Mouse (Mus musculus) neural tube, embryonic 13.5 days (tissue): ENCODE data around the gene Tnni3k. TPM values are rescaled to one million over a fixed set of nuclear protein-coding genes. Genes with fewer than 3 reads are reported as not detected.
A peak's percentile ranks its signal among the peaks of the same experiment; 100 is the strongest.

Experiments
- ATAC-seq: fragments of 200-750 bp; cut with Nextera tagmentation; 2 replicates; pipeline ENCODE4 v1.8.0; 2017; ENCODE audit warnings: low read depth, mild to moderate bottlenecking, moderate TSS enrichment, moderate library complexity
- H3K27ac ChIP-seq: fragments of 300-500 bp; sonication (generic); replicated peaks from 2 replicates; pipeline ENCODE4 v1.5.1; 2015; ENCODE audit warnings: moderate library complexity, mild to moderate bottlenecking, inconsistent platforms
- H3K27me3 ChIP-seq: fragments of 300-500 bp; sonication (generic); 2 replicates; pipeline ENCODE4 v1.6.1; 2015; ENCODE audit warnings: mild to moderate bottlenecking, inconsistent platforms
- H3K36me3 ChIP-seq: fragments of 300-500 bp; sonication (generic); 2 replicates; pipeline ENCODE4 v1.6.1; 2015; ENCODE audit warnings: mild to moderate bottlenecking, inconsistent platforms
- H3K4me1 ChIP-seq: fragments of 300-500 bp; sonication (generic); replicated peaks from 2 replicates; pipeline ENCODE4 v1.6.1; 2015; ENCODE audit warnings: inconsistent platforms
- H3K4me2 ChIP-seq: fragments of 300-500 bp; sonication (generic); 2 replicates; pipeline ENCODE4 v1.6.1; 2015; ENCODE audit warnings: inconsistent platforms, mild to moderate bottlenecking, moderate library complexity
- H3K4me3 ChIP-seq: fragments of 300-500 bp; sonication (generic); 2 replicates; pipeline ENCODE4 v1.5.1; 2015; ENCODE audit warnings: mild to moderate bottlenecking, inconsistent platforms
- H3K9ac ChIP-seq: fragments of 300-500 bp; sonication (generic); 2 replicates; pipeline ENCODE4 v1.6.1; 2015; ENCODE audit warnings: moderate library complexity, mild to moderate bottlenecking, inconsistent platforms
- H3K9me3 ChIP-seq: fragments of 300-500 bp; sonication (generic); 2 replicates; pipeline ENCODE4 v1.6.1; 2016; ENCODE audit warnings: inconsistent platforms
- WGBS: fragments of 180-500 bp; shearing (Covaris S2); methylation state at CpG from one replicate; pipeline ENCODE4 v1.1.7; 2015; 5-methylcytosine and 5-hydroxymethylcytosine counted together
- polyA plus RNA-seq: library from polyadenylated mRNA; unstranded; fragments of >200 nt; fragmentation: Nextera tagmentation; extraction: Ambion mirVana; gene quantifications from 2 replicates; pipeline ENCODE4 v1.2.1, GENCODE M21; 2015

The Tnni3k gene
- polyA plus RNA-seq, 1 experiment from 2014 or later = not detected

DNA sequence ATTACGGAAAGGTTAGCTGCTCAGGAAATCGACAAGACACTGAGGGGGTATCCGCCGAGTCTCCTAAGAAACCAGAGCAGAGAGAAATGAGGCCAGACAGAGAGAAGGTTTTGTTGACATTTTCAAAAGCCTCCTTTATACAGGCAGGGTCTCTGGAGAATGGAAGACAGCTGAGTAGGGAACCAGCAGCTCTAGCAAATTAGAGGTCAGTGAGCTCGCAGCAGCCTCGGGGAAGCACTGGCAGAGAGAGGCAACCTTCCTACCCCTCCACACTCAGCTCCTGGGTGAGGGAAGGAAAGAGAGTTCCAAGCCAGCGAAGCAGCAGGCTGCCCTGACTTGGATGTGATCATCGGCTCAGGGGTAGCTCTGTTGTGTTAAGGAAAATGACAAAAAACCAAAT, 127.5 kb downstream of the Tnni3k start:
- no peak overlapping the region for H3K4me2 ChIP-seq
- H3K27me3 ChIP-seq = no peaks in the 10 kb centered on the region
- no peak overlapping the region for H3K4me3 ChIP-seq
- 0 out of 2 replicates have a peak, but pooled peaks cover 4% of the 10 kb centered on the region for H3K4me1 ChIP-seq
- no peak for ATAC-seq
- H3K27ac ChIP-seq = no peak overlapping the region
- no peak overlapping the region for H3K9ac ChIP-seq
- WGBS = 61% methylated on average over 8 of the region's 8 CpGs
- H3K36me3 ChIP-seq = no peaks in the 10 kb centered on the region
- no peaks in the 10 kb centered on the region for H3K9me3 ChIP-seq

DNA sequence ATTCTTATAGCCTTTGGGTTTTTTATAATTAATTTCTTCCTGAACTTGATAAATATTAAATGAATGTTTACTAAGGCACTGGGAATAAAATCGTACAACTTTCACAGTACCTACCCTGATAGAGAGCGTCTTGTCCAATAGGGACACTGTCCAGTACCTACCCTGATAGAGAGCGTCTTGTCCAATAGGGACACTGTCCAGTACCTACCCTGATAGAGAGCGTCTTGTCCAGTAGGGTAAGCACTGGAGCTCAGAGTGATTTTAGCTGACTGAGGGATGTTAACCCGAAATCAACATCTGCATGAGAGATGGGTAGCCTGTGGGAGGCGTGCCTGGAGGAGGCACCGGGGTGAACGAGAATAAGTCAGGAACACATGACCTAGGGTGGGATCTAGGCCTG, 130.3 kb downstream of the Tnni3k start:
- H3K36me3 ChIP-seq = no peaks in the 10 kb centered on the region
- H3K27me3 ChIP-seq = no peaks in the 10 kb centered on the region
- H3K27ac ChIP-seq = no peak overlapping the region
- no peaks in the 10 kb centered on the region for H3K9me3 ChIP-seq
- H3K4me3 ChIP-seq = no peak overlapping the region
- no peak for ATAC-seq
- H3K4me1 ChIP-seq = 0 out of 2 replicates have a peak, but pooled peaks cover 4% of the 10 kb centered on the region
- no peak overlapping the region for H3K9ac ChIP-seq
- 92% methylated on average over 8 of the region's 8 CpGs for WGBS
- H3K4me2 ChIP-seq = no peak overlapping the region

DNA sequence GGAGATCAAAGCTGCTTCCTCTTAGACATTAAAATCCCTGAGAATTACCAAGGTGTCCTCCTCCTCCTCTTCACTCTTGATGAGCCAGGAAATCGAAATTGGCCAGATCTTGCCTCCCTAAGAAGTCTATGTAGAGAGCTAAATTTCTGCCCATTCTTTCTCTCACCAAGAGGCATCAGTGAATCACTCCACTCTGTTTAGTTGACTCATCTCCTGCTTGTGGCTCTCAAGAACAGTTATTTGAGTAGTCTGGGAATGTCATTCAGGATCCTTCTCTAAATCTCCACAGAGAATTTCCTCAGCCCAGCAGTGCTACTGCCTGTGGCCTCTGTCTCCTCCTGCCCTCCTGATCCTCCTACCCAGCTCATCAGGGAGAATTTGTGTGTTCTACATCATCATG, 139.6 kb downstream of the Tnni3k start:
- Histone ChIP-seq H3K4me2 (no peak overlapping the region), H3K36me3 (no peaks in the 10 kb centered on the region), H3K4me3 (no peak overlapping the region), H3K9ac (no peak overlapping the region), H3K4me1 (no peaks in the 10 kb centered on the region), H3K27me3 (no peaks in the 10 kb centered on the region), H3K27ac (no peak overlapping the region), H3K9me3 (no peaks in the 10 kb centered on the region)
- ATAC-seq = no peak
- 76% methylated on average over 1 of the region's 1 CpGs for WGBS

DNA sequence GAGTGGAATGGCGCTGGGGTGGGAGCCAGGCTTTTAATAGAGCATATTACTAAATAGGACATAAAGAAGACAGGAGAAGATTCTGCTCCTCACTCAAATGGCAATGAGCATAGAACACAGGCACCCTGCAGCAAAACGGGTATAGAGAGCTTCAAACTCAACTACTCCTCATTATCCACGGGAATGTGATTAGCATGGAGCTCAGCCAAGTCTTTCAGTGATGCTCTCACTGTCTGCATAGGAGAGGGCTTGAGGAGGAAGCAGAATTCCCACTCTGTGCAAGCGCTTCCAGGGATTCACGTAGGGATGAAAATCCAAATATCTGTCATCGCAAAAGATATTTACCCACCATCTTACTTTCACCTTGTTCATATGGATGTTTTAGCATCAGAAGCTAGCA, 141.6 kb downstream of the Tnni3k start:
- H3K9ac ChIP-seq = no peak overlapping the region
- no peak for ATAC-seq
- no peak overlapping the region for H3K4me2 ChIP-seq
- H3K9me3 ChIP-seq = no peaks in the 10 kb centered on the region
- H3K36me3 ChIP-seq = no peaks in the 10 kb centered on the region
- no peak overlapping the region for H3K4me3 ChIP-seq
- no peak overlapping the region for H3K27ac ChIP-seq
- WGBS = 76% methylated on average over 6 of the region's 6 CpGs
- H3K27me3 ChIP-seq = no peaks in the 10 kb centered on the region
- no peaks in the 10 kb centered on the region for H3K4me1 ChIP-seq

DNA sequence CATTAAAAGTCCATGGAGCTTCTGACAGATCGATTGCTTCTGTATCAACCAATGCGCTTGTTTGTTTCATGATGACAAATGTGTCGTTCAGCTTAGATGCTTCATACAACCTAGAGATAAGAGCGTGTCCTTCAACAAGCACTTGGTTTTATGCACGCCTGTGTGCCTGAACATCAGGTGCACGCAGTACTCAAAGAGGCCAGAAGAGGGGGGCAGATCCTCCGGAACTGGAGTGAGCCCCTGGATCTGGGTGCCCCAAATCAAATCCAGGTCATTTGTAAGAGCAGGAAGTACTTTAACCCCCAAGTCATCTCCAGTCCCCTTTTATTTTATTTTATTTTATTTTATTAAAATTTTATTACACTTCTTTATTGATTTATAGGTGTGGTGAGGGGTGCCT, 158.5 kb downstream of the Tnni3k start:
- 80% methylated on average over 7 of the region's 7 CpGs for WGBS
- no peaks in the 10 kb centered on the region for H3K27me3 ChIP-seq
- H3K4me2 ChIP-seq = no peak overlapping the region
- no peak overlapping the region for H3K27ac ChIP-seq
- no peak overlapping the region for H3K4me3 ChIP-seq
- ATAC-seq = no peak
- H3K9me3 ChIP-seq = no peaks in the 10 kb centered on the region
- H3K4me1 ChIP-seq = no peaks in the 10 kb centered on the region
- no peaks in the 10 kb centered on the region for H3K36me3 ChIP-seq
- no peak overlapping the region for H3K9ac ChIP-seq

DNA sequence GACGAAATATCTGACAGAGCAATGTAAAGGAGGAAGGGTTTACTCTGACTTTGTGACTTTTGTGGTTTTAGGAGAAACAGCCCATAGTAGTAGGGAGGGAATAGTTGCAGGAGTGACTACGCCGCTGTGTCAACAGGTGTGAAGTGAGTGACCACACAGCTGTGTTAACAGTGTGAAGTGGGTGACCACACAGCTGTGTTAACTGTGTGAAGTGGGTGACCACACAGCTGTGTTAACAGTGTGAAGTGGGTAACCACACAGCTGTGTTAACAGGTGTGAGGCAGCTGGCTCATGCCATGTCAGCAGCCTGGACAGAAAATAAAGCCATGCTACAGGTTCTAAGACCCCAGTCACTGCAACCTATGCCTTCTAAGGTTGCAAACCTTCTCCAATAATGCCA, 162.0 kb downstream of the Tnni3k start:
- 84% methylated on average over 3 of the region's 3 CpGs for WGBS
- H3K9ac ChIP-seq = no peak overlapping the region
- no peak overlapping the region for H3K4me3 ChIP-seq
- H3K27me3 ChIP-seq = no peaks in the 10 kb centered on the region
- H3K4me2 ChIP-seq = no peak overlapping the region
- H3K36me3 ChIP-seq = no peaks in the 10 kb centered on the region
- no peaks in the 10 kb centered on the region for H3K9me3 ChIP-seq
- H3K27ac ChIP-seq = no peak overlapping the region
- no peak for ATAC-seq
- no peaks in the 10 kb centered on the region for H3K4me1 ChIP-seq

DNA sequence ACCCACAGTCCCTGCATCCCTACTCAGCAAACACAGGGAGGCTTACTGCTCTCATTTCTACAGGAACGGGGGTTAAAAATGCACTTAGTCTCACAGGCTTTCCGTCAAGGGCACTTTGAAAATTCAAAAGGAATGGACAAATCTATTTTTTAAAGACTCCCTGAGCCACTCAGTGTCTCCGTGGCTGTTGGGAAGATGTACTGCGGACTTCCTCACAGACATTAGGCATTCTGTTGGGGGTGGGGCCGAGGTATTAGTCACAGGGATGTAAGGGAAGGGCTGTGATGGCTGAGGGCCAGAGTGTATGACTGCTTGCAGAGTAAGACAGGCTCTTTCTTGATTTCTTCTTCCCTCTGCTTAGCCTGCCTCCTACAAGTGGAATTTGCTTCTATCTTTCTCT, 169.8 kb downstream of the Tnni3k start:
- Histone ChIP-seq H3K9ac (no peak overlapping the region), H3K9me3 (no peaks in the 10 kb centered on the region), H3K4me2 (no peak overlapping the region), H3K4me3 (no peak overlapping the region), H3K4me1 (peaks cover 9% of the 10 kb centered on the region; the same call in 1 of the 2 replicates), H3K36me3 (no peaks in the 10 kb centered on the region), H3K27ac (no peak overlapping the region), H3K27me3 (no peaks in the 10 kb centered on the region)
- peak; percentile 74 for ATAC-seq
- WGBS = 26% methylated on average over 5 of the region's 5 CpGs

DNA sequence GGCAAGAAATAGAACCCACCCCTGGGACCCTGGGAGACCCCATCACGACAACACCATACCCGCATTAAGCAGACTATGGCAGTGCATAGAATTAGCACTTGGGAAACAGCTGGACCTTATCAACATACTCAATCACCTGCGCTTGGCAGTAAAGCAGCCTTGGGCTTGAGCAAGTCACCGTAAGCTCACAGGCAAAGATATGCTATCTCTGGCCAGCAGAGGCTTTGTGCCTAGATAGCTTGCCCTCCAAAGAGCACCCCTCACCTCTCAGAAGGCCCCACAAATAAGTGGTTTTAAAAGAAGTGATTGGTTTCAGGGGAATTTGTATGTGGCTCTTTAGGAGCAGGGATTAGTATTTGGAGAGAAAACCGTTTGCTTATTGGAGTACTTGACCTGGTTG, 170.2 kb downstream of the Tnni3k start:
- 55% methylated on average over 5 of the region's 5 CpGs for WGBS
- no peak; the same call in 1 of the 2 replicates for ATAC-seq

DNA sequence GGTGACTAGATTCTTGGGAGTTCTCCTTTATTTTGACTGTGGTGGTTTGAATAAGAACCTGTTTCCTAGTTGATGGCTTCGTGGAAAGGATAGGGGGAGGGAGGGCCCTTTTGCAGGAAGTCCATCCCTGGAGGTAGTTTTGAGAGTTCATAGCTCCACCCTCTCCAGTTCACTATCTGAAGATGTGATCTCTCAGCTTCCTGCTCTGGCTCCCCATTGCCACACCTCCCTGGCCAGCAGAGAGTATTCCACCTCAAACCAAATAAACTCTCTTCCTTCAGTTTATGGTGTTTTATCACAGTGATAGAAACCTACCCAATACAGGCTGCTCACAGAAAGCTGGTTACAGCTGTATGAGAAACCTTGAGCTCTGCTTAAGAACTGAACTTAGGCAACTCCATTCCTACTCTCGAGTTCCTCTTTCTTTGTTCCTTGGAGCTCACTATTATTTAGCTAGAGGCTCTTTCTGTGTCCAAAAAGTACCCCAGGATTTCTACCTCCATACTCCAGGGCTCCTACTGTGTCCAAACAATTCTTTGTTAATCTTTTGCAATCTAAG, 173.7 kb downstream of the Tnni3k start:
- no peaks in the 10 kb centered on the region for H3K9me3 ChIP-seq
- H3K27me3 ChIP-seq = no peaks in the 10 kb centered on the region
- no peak for ATAC-seq
- no peak overlapping the region for H3K9ac ChIP-seq
- WGBS = 73% methylated on average over 2 of the region's 2 CpGs
- H3K4me3 ChIP-seq = no peak overlapping the region
- no peak overlapping the region for H3K27ac ChIP-seq
- H3K4me1 ChIP-seq = peaks cover 9% of the 10 kb centered on the region; the same call in 1 of the 2 replicates
- H3K36me3 ChIP-seq = no peaks in the 10 kb centered on the region
- H3K4me2 ChIP-seq = no peak overlapping the region

More for the DNA sequence above, 170.2 kb downstream of the Tnni3k start:
- Histone ChIP-seq H3K27me3 (no peaks in the 10 kb centered on the region), H3K4me2 (no peak overlapping the region), H3K9me3 (no peaks in the 10 kb centered on the region), H3K4me3 (no peak overlapping the region), H3K9ac (no peak overlapping the region), H3K27ac (no peak overlapping the region), H3K4me1 (peaks cover 9% of the 10 kb centered on the region; the same call in 1 of the 2 replicates), H3K36me3 (no peaks in the 10 kb centered on the region)

DNA sequence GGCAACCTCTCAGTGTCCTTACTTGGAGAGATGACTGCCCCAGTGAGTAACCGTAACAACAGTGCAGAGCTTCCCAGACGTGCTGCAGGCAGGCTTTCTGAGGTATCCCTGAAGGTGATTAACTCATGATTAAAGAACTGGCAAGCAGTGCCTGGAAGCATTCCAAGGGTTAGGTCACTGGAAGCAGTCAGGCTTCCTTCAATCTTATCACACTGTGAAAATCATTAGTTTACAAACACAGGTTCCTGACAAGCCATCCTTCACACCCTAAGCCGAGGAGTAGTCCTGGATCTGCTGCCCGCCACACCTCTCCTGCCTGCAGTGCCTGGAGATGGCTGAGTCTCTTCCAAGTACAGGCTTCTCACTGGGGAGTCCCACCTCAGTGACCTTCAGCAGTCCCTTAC, 174.7 kb downstream of the Tnni3k start:
- WGBS = 59% methylated on average over 4 of the region's 4 CpGs
- ATAC-seq = no peak; the same call in 1 of the 2 replicates
- no peaks in the 10 kb centered on the region for H3K9me3 ChIP-seq
- H3K27me3 ChIP-seq = no peaks in the 10 kb centered on the region
- H3K4me2 ChIP-seq = no peak overlapping the region
- no peaks in the 10 kb centered on the region for H3K36me3 ChIP-seq
- no peak overlapping the region for H3K4me3 ChIP-seq
- no peak overlapping the region for H3K27ac ChIP-seq
- peaks cover 6% of the 10 kb centered on the region; the same call in 1 of the 2 replicates for H3K4me1 ChIP-seq
- H3K9ac ChIP-seq = no peak overlapping the region

DNA sequence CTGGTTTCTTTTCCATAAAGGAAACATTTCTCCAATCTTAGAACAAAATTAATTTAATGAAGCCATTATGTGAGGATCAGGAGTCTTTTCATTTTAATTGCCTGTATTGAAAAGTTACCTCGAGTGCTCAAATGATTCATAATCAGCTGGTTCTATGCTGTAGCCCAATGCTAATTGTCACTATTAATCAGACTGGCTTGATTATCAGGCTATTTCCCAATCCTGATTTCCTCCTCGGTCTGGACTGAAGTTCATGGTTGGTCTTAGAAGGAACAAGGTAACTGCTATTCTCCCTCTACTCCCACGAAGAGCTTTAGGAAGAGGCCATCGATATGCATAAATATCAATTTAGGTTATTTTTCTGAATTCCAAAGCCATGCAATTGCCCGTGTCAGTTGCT, 175.1 kb downstream of the Tnni3k start:
- peaks cover 2% of the 10 kb centered on the region; the same call in 1 of the 2 replicates for H3K4me1 ChIP-seq
- no peaks in the 10 kb centered on the region for H3K9me3 ChIP-seq
- H3K4me2 ChIP-seq = no peak overlapping the region
- H3K27me3 ChIP-seq = no peaks in the 10 kb centered on the region
- no peaks in the 10 kb centered on the region for H3K36me3 ChIP-seq
- H3K4me3 ChIP-seq = no peak overlapping the region
- no peak for ATAC-seq
- 81% methylated on average over 5 of the region's 5 CpGs for WGBS
- H3K9ac ChIP-seq = no peak overlapping the region
- H3K27ac ChIP-seq = no peak overlapping the region

DNA sequence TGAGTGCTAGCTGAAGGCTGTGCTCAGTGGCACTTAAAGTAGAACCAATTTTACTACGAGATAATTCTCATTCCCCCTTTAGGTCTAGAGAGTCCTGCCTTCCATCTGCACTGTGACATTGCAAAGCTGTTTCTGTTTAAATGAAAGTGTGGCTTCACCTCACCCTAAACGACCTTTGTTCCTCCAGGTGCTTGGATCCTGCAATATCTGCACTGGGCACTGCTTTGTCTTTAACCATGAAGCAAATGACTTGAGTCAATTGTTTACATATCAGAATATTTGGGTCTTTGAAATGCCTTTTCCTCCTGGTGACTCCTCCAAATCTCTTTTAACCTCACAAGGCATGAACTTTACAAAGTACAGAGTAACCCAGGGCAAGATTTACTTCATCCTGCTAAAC, 175.7 kb downstream of the Tnni3k start:
- H3K9ac ChIP-seq = no peak overlapping the region
- no peaks in the 10 kb centered on the region for H3K4me1 ChIP-seq
- no peaks in the 10 kb centered on the region for H3K36me3 ChIP-seq
- H3K27me3 ChIP-seq = no peaks in the 10 kb centered on the region
- no peaks in the 10 kb centered on the region for H3K9me3 ChIP-seq
- no peak overlapping the region for H3K27ac ChIP-seq
- WGBS = 73% methylated on average over 2 of the region's 2 CpGs
- no peak overlapping the region for H3K4me3 ChIP-seq
- no peak overlapping the region for H3K4me2 ChIP-seq
- no peak for ATAC-seq

DNA sequence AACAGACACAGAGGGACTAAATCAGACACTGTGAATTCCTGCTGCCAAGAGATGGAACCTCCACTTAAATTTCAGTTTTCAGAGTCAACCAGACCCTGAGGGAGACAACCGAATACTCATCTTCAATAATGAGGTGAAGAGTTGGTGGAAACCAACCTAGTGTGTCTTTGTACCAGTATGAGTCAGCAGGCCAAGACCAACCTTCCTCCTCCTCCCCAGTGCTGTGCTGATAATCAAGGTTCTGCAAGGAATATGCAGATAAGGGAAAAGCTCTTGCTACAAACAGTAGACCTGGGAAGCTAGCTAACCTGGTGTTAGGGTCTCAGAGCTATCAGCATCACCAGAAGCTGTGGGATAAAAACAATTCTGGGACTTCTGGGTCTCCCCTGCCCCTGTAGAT, 176.1 kb downstream of the Tnni3k start:
- 87% methylated on average over 1 of the region's 1 CpGs for WGBS
- Histone ChIP-seq H3K27ac (no peak overlapping the region), H3K4me2 (no peak overlapping the region), H3K9me3 (no peaks in the 10 kb centered on the region), H3K27me3 (no peaks in the 10 kb centered on the region), H3K4me3 (no peak overlapping the region), H3K9ac (no peak overlapping the region), H3K36me3 (no peaks in the 10 kb centered on the region), H3K4me1 (no peaks in the 10 kb centered on the region)
- ATAC-seq = no peak
